Mouse (Mus musculus) CH12.LX (cell line): Measurements from ENCODE around the gene Fat3.

Source experiments
- CHD2 ChIP-seq: IDR thresholded peaks from 2 replicates; pipeline ENCODE4 v1.6.1; 2011; ENCODE audit warnings: low read length, improper control_type of control experiment
- CTCF ChIP-seq, 2 experiments: IDR thresholded peaks in 1 of 2; conservative IDR thresholded peaks in 1 of 2; 2 replicates each; pipeline ENCODE4 v1.5.1; 2011 to 2012; ENCODE audit warnings: low read depth in 2 of 2, low read length in 2 of 2, improper control_type of control experiment in 1 of 2, inconsistent platforms in 1 of 2, mild to moderate bottlenecking in 1 of 2, moderate library complexity in 1 of 2
- EP300 ChIP-seq: IDR thresholded peaks from 2 replicates; pipeline ENCODE4 v1.6.1; 2011; ENCODE audit warnings: low read length, improper control_type of control experiment
- ETS1 ChIP-seq: conservative IDR thresholded peaks from 2 replicates; pipeline ENCODE4 v1.6.1; 2012; ENCODE audit warnings: low read depth, mild to moderate bottlenecking, inconsistent platforms, low read length, improper control_type of control experiment, moderate library complexity
- MAX ChIP-seq: IDR thresholded peaks from 2 replicates; pipeline ENCODE4 v1.6.1; 2011; ENCODE audit warnings: low read length, improper control_type of control experiment
- MAZ ChIP-seq: IDR thresholded peaks from 2 replicates; pipeline ENCODE4 v1.6.1; 2012; ENCODE audit warnings: low read depth, mild to moderate bottlenecking, inconsistent platforms, low read length, improper control_type of control experiment, moderate library complexity
- PAX5 ChIP-seq: IDR thresholded peaks from 2 replicates; pipeline ENCODE4 v1.6.1; 2012; ENCODE audit warnings: low read length, inconsistent platforms, mixed read lengths
- POLR2A ChIP-seq: IDR thresholded peaks from 2 replicates; pipeline ENCODE4 v1.6.1; 2011; ENCODE audit warnings: low read depth, mild to moderate bottlenecking, improper control_type of control experiment, low read length
- SMC3 ChIP-seq: IDR thresholded peaks from 2 replicates; pipeline ENCODE4 v1.6.1; 2011; ENCODE audit warnings: low read depth, low read length, improper control_type of control experiment
- TCF12 ChIP-seq: IDR thresholded peaks from 2 replicates; pipeline ENCODE4 v1.6.1; 2014; ENCODE audit warnings: low read depth, mild to moderate bottlenecking, inconsistent platforms, low read length, improper control_type of control experiment
- USF1 ChIP-seq: IDR thresholded peaks from 2 replicates; pipeline ENCODE4 v1.6.1; 2014; ENCODE audit warnings: low read depth, mild to moderate bottlenecking, inconsistent platforms, low read length, improper control_type of control experiment

DNA sequence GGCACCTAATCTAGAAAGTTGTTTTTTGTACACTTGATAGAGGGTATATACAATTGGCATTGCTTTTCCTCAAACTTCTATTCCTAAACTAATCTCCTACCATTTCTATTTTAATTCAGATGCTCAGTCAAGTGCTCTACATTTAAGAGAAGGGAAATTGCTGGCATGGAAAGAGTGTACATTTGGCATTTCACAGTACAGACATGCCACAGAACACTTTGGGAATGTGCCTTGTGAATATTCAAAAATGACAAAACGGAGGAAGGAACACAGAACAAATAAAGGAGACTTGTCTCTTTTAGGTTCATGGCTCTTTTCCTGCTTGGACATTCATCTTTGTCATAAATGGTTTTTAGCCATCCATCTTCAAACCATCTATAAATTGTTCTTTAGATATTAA, 498.1 kb downstream of the Fat3 start:
- TF ChIP-seq EP300 (no peak), PAX5 (no peak), SMC3 (no peak), CTCF (conservative IDR thresholded peaks at IDR 0.05 in 1 of 2, IDR thresholded peaks at IDR 0.05 in 1 of 2; ENCODE audit: low read depth in 2 of 2, low read length in 2 of 2) (no peak), ETS1 (no peak), CHD2 (no peak), POLR2A (no peak), MAZ (no peak), MAX (no peak), TCF12 (no peak), USF1 (no peak)
